Mouse (Mus musculus) lung, postnatal 36 days (tissue): ENCODE data around the gene Creb1.

Experiments used
- DNase-seq: peaks from one replicate; pipeline ENCODE4 v3.0.0; 2022; ENCODE audit warnings: mixed read lengths

The Creb1 gene

DNA sequence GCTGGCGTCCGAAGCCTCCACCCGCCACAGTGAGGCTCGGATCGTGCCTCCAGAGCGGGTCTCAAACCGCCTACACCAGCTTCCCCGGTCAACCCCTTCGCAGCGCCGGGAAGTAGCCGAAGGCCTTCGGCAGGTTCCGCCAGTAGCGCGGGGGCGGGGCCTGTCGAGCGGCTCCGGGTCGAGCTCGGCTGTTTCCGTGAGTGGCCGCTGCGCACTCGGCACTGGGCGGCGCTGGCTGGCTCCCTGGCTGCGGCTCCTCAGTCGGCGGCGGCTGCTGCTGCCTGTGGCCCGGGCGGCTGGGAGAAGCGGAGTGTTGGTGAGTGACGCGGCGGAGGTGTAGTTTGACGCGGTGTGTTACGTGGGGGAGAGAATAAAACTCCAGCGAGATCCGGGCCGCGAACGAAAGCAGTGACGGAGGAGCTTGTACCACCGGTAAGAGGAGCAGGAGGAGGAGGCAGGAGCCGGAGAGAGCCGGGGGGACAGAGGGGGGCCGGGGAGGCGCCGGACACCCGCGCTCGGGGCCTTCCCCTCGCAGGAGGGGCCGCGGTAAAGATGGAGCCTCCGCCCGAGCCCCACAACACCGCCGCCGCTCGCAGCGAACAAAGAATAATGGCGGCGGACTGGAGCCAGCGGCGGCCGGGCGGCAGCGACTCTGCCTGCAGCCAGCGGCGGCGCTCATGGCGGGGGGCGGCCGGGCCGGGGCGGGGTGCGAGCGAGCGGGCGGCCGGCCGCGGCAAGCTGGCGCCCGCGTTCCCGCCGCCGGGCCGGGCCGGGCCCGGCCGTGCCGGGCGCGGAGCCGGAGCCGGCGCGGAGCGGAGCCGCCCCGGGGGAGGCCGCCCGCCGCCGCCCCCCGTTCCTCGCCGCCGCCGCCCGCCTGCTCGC lies at the start of gene Creb1:
TSS of gene Creb1 (plus strand) at position 57 of the 882 bp plus-strand sequence.
- DNase-seq, result peak; percentile 98

DNA sequence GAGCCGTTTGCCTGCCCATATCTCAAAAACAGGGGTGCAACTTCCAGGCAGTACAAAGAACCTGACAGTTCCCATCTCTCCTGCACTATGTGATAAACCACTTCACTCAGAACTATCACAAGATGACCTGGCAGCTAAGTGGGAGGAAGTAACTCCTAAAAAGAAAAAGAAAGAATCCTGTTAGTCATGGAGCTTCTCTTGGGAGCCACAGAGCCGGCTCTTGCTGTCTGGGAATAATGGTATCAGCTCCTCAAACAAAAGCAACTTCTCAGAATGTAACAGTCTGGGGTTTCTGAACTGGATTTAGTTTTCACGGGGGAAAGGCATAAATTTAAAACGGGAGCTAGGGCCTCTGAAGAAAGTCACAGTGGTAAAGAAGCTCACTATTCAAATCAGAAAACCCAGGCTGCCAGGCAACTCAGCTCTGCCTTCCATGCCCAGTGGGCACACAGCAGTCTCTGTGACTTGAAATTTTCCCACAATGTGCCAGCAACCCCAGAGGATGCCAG lies 43.9 kb upstream of the Creb1 start:
- no peak for DNase-seq

DNA sequence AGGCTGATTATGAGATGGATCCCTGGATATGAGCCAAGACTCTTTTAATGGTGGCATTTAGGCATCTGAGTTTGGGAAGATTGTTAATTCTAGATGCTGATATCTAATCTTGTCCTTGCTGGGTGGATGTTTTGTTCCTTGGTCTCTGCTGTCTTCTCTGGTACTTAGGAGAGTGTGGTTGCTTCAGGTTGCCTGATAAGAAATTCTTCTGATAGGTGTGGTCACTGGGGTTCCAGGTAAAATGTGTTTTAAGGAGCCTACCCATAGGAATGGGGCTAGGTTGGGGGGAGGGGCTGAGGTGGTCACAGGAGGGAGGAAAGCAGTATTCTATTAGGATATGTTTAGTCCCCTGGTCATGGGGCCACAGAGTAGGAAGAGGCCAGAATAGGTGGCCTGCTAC lies 35.6 kb upstream of the Creb1 start:
- DNase-seq, result no peak

DNA sequence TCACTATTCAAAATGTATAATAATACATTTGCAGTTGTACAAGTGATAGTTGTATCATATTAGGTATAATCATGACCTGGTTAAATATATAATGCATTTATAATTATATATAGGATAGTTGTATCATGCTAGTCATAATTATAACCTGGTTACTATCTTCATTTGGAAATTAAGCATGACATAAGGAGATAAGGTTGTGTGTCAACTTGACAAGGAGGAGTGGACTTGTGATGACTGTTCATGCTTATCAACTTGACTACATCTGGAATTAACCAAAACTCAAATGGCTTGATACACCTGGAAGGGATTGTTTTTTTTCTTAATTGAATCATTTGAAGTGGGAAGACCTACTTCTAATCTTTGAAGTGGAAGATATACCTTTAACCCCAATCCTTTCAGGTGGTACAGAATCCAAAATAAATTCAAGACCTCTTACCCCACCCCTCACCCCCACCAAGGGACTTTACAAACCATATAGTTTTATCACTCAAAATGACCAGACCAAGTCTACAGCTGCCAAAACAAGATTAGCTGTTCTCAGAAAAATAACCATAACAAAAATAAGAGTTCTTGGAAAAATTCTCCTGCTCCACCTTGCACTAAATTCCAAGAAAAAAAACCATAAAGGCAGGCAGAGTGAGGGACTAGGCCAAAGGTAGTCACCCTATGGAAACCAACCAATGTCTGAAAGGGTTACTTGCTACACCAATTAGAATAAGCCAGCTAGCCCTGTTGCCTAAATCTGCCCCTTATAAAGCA lies 30.9 kb upstream of the Creb1 start:
- no peak for DNase-seq

DNA sequence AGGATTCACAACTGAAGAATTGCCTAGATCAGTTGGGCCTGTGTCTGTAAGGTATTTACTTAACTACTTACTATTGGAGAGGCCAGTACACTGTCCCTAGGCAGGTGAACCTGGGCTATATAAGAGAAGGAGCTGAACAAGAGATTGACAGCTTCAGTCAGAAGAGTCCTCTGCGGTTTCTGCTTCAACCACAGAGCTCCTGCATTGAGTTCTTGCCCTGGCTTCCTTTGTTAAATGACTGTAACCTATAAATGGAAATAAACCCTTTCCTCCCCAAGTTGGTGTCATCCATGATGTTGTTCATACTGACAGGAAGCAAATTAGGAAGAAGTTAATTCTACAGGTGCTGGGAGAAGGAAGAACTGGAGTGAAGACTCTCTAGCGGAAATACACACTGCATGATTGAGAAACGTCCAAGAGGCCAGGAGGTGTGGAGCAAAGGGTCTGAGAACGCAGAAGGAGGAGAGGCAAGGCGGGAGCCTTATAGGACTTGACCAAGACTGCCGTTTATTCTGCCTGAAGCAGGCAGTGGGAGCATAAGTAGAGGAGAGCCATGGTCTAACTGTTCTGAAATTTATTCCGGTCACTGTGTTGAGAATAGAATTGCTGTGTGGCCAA lies 23.9 kb upstream of the Creb1 start:
- no peak for DNase-seq

DNA sequence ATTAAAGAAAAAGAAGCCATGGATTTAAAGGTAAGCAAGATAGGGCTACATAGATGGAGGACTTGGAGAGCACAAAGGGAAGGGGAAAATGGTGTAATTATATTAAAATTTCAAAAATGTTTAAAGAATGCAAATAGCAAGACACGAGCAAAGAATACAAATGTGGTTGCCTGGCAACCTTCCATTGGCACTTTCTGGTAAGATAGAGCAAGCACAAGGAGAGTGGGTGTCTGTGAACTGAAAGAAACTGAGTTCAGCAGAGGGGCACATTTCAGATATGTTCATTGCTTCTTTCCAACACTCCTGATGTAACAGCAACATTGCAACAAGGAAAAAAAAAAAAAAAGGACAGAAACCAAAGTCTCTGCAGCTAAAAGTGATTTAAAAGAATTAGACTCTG lies 22.8 kb upstream of the Creb1 start:
- no peak for DNase-seq

DNA sequence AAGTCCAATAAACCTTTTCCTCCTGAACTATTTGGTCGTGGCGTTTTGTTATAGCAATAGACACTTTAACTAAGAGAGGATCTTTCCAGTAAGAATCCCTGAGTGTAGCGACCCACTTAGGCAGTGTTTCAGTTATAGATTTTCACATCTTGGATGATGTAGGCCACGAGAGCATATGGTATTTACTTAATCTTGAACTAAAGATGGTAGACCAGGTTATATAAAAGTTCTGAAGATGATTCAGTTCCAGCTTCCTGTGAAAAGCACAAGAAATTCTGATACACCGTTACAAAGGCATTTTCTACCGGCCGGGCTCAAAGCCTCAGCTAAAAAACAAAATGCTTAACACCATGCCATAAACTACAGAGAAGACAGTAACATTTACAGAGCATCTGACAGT lies 18.3 kb upstream of the Creb1 start:
- DNase-seq, result no peak

DNA sequence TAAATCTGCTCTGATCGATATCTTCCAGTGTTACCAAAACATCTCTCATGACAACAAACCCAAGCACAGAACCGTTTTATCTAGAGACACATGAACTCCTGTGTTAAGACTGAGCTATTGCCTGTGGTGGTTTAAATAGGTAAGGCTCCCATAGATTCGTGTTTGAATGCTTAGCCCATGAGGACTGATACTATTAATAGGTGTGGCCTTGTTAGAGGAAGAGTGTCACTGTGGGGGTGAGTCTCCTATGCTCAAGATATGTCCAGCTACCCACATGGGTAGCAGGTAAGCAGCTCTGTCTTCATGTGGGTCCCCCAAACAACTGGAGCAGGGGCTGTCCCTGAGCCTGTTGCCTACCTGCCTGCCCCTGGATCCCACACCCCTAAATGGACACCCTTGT lies 15.9 kb upstream of the Creb1 start:
- DNase-seq, result no peak

DNA sequence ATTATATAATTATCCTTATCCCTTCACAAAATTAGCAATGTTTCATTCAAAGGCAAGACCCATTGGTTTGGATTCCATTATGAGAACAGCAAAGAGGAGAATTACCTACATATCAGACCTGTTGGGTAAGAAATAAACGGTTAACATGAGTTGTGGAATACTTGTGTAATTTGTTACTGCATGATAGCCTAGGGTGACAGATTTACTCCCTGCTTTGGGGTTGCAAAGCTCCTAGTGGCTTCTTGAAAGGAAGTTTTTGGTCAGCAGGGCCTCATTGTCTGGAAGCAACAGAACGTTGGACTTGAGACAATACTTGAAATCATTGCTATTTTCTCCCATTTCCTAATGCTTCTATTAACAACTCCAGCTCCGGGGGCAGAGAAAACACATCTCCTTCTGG lies 14.0 kb upstream of the Creb1 start:
- DNase-seq, result no peak

DNA sequence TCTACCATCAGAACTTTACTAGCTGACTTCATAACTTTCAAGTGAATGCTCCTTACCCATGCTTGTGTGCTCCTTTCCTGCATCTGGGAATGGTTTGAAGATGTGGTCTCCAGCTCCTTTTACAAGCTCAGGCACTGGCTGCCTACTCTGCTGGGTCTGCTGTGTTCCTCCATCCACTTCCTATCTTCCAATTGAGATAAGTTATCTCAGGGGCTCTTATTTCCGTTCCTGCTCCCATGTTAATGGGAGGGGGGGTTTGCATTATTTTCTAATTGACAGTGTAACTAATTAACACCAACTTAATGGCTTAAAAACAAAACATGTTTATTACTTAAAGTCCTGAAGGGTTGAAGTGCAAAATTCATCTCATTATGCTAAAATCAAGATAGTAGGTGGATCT lies 13.1 kb upstream of the Creb1 start:
- DNase-seq, result no peak

DNA sequence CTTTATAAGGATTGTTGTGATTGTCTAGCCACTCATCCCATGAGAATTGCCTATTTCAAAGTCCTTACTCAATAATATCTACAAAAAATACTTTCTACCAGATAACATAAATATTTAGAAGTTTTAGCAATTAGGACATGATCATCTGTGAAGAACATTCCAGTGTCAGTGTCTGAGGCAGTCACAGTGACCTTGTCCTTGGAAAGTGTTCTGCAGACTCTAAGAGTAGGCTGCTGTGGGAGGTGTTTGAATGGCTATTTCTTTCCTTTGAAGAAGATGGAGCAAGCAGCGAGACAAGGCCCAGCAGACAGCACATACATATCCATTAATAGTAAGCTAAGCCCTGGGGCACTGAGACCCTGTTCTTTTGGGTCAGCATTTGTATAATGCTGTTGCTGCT lies 12.5 kb upstream of the Creb1 start:
- DNase-seq, result no peak

DNA sequence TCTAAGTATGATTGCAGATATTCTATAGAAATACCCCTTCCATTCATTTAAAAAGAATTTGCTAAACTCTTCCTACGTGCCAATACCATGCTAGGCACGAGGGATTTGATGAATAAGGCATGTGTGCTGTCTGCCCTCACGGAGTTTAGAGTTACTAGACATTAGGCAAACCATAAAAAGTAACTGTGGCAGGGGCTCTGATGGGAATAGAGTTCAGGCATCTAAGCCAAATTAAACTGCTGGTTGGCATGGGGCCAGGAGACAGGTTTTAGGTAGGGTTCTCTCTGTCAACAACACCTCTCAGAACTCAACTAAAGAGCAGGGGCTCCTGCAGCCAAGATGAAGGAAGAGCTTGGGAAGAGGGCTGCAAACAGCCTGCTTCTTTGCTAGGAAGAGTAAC lies 10.7 kb upstream of the Creb1 start:
- no peak for DNase-seq

DNA sequence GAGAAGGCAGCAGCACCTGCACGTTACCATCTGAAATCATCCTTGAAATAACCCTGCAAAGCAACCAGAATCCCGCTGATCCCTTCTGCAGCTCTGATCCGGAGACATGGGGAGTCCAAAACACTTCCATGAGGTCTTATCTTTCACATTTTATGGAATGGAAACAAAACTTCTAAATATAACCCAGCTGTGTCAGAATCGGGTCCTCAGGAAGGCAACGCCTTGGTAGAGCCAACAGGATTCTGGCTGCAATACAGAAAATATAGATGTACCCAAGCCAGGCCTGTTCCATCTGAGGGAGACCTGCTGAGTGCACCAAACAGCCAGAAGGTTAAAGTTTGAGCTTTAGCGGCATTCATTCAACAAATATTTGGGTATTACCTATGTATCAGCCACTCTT lies 9.8 kb upstream of the Creb1 start:
- DNase-seq, result no peak

DNA sequence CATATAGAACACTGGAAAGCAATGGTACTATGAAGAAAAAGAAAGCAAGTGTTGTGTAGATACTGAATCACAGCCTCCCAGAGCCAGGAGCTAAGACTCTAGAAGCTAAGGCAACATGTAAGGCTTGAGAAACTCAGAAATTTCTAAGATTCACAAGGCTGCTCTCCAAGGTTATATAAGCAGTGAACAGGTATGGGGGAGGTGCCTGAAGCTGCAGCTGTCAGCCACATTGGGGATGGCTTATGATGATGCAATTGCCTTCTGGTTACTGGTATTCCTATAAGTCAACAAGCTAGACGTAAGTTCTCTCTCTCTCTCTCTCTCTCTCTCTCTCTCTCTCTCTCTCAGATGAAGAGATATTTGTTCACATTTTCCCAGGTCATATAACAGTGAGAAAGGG lies 9.3 kb upstream of the Creb1 start:
- DNase-seq, result no peak

DNA sequence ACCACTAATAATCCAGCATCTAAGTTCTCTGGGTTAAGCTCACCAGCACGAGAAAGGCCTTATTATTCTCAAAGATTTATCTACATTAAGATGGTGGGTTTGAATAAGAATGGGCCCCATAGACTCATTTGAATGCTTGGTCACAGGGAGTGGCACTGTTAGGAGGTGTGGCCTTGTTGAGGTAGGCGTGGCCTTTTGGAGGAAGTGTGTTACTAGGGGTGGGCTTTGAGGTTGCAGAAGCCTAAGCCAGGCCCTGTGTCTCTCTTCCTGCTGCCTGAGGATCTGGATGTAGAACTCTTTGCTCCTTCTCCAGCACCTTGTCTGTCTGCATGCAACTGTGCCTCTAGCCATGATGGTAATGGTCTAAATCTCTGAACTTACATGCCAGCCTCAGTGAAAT lies 7.8 kb upstream of the Creb1 start:
- DNase-seq, result no peak

DNA sequence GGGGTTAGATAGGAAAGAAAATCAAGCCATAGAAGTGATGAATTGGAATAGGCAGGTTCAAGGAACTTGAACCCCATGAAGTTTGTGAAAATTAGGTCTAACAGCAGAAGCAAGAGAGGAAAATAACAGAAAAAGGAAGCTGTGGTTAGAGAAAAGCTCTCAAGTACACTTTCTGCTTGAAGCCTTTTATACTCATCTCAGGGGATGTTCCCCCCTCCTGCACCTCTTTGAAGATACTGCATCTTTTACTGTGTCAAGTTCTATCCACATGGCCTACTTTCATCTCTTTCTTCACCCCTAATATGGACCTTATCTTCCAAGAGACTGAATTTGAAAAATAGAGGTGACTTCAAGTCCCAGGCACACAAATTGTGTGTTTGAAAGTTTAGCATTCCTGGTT lies 4.8 kb upstream of the Creb1 start:
- peak; percentile 16 for DNase-seq

DNA sequence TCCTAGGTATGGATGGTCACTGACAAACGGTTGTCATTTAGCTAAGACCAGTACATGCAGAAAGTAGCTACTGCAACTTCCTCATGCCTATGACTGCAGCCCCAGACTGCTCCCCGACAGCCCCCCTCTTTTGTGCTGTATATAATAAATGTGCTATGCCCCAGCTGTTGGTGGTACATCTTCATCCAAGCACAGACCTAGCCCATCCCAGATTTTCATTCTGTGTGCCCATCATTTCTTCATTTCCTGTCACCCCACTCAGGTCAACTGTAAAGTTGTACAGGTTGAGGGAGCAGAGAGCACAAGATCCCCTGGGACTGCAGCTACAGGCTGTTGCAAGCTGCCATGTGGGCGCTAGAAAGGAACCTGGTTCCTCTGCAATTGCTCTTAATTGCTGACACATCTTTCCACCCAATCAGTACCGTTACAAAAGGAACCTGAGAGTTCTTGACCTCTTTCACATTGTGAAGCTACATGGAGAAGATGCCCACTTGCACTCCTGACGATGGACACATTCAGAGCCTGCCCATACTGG lies 2.6 kb upstream of the Creb1 start:
- peak; percentile 6 for DNase-seq

DNA sequence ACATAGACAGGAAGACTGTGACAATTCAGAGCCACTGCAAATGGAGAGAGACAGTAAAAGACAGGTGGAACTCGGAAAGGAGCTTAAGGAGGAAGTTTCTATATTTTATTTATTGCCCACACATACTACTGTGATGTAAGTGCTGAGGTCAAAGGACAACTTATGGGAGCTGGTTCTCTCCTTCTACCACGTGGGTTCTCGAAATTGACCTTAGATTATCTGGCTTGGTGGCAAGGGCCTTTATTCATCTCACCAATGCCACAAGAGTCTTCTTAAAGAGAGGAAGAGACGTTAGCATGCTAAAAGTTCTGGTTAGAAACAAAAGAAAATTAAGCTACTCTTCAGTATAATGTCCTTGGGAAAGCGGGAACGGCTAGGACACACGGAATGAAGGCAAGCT lies 897 bp upstream of the Creb1 start:
- DNase-seq, result peak; percentile 15

DNA sequence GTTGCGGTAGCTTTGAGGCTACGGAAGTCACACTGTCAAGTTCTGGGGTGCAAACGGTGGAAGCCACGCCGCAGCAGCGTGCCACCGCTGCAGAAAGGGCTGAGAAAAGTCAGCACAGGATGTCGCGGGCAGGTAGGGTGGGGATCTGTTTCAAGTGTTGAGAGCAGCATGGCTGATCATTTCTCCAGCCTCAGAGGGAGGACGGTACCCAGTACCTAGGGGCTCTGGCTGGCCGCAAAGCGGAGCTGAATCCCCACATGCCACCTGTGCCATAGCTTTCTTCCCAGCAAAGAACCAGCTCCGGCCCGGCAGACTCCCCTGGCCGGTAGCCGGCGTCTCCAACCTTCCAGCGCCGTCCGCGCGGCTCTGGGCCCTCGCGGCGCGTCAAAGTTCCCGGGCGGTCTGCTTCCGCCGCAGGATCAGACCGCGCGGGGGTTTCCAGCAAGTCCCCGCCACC lies 350 bp upstream of the Creb1 start:
- peak; percentile 55 for DNase-seq

DNA sequence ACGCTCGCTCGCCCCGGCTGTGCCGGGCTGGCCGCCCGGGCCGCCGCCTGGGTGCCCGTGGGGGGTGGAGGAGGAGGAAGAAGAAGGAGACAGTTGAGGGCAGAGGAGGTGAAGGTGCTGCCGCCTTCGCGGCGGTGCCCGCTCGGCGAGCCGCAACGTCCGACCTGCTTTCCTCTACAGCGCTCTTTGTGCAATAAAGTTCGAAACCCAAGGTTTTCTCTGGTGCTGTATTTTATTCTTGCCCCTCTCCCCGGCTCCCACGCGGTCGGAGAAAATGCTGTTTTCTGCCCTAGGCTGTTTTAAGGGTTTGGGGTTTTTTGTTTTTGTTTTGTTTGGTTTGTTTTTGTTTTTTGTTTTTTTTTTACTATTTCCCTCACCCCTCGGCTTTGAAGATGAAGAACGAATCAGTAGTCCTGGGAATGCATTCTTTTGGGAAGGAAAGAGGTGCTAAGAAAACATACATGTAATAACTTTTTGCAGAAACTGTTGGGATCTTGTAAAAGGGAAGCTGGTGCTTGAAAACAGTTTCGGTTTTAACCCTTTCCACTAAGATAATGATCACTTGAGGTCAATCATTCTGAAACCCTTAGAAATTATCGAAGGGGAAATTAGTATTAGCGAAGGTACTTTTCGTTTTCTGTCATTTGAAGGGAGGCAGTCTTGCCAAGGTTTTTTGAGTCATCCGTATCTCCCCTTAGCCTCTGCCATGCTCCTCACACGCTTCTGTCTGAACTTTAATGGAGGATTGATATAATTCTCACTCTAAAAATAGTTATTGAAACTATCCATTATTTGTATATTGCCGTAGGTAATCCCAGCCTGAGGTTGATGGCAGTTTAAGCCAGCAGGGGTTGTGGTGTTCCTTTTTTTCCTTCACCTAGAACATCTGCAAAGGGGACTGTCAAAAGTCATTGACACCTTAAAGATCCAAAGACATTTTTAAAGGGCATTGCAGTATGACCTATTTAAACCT lies 1.3 kb downstream of the Creb1 start:
- peak; percentile 46 for DNase-seq

DNA sequence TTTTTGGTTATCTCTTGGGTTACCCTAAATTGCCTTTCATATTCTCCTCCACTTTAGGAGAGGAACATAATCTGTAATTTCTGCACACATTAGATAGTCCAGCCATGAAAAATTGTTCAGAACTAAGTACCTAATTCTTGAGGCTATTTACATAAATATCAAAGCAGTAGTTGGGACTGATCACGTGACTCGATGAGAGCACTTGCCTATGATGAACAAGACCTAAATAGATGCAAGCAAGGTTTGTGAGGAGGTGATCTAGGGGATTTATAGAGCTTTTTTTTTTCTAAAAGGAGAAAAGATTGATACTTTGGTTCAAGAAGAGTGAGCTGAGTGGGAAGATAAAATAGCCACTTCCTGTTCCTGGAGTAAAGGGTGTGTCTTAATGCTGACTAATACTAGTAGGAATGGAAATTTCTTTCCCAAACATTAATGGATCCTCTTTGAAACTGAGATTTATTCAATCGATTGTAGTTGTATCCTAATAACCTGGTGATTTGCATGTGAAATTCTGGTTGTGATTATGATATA lies 6.5 kb downstream of the Creb1 start:
- DNase-seq, result no peak

DNA sequence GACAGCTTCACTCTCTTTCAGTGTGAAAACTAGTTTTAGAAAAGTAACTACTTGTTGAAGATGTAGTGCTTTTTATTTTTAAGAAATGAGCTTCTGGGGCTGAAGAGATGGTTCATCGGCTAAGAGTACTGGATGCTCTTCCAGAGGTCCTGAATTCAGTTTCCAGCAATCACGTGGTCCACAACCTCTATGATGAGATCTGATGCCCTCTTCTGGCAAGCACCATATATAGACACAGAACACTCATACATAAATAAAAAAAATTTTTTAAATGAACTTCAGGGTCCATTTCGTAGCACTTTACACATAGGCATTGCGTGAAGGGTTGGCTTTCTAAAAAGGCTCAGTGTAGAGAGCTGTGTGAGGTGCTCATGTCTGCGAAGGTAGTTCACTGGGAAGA lies 11.3 kb downstream of the Creb1 start:
- DNase-seq, result peak; percentile 42
